Mouse (Mus musculus) heart, postnatal 0 days (tissue): ENCODE results near the gene Sost.

Source experiments
- CTCF ChIP-seq: IDR thresholded peaks from 2 replicates; pipeline ENCODE4 v1.5.1; 2016; ENCODE audit warnings: antibody characterized with exemption, control low read depth, low read depth
- EP300 ChIP-seq: IDR thresholded peaks from 2 replicates; pipeline ENCODE4 v1.6.1; 2016; ENCODE audit warnings: antibody characterized with exemption, low read depth

DNA sequence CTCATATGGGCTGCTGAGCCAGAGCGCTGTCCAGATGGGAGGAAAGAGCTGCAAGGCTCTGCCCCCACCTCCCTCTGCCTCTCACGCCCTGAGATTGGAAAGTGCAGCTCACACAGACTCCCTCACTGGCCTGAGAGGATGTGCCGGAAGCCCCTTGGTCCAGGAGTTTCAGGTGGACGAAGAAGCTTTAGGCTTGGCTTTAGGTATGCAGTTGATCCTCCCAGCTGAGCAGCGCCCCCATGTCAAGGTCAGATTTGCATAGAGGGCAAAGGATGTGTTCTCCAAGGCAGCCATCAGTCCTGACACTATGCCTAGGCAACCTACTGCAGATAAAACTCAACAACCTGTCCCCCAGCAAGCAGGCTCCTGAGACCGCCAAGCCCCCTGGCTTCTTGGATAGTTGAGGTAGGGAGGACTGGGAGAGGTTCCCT is 16.2 kb upstream of the Sost start:
- TF ChIP-seq CTCF (no peak), EP300 (no peak)
